Mouse (Mus musculus) heart, postnatal 10 days (tissue): ENCODE results near the gene Slc44a1. TPM values are rescaled to one million over a fixed set of nuclear protein-coding genes. Genes with fewer than 3 reads are reported as not detected.

Experiments
- DNase-seq, 2 experiments: peaks; one replicate each; pipeline ENCODE4 v3.0.0; 2021
- intact Hi-C: fragments of 180-260 bp; cut with DNase I; formaldehyde crosslinking; loops from one replicate; pipeline ENCODE4 v1.15.1; 2025
- total RNA-seq, 2 experiments: library from RNA; stranded (reverse); gene quantifications; 2 replicates each; pipeline ENCODE4 v1.2.3; 2021

Slc44a1 gene
- total RNA-seq, 2 experiments from 2014 or later: 51.4 to 53.0 TPM

- no peak for DNase-seq
- intact Hi-C loops: no loop called here
Observed at GRCm38 (mm10) chr4:53427120-53427519, 13.1 kb upstream of the Slc44a1 start.

DNA sequence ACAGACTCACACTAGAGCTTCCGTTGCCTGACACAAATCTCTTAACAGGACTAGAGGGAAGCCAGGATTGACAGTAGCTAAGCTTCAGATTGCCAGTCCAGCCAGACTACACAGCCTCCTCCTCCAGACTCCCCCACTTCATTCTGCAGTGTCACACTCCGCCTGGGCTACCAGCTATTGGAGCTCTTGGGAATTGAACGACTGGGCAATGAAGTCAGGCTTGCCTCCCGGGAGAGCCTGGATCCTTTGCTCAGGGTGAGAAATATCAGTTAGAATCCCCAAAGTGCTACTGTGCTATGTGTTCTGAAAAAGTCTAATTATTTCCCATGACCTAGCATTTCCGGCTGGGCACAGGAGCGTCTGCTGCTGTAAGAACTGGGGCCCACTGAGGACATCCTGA, 9.7 kb upstream of the Slc44a1 start:
- intact Hi-C loops: no loop called here
- DNase-seq: peak in 1 of 2 experiments; percentile 34

GRCm38 (mm10) chr4:53431585-53432234, 8.5 kb upstream of the Slc44a1 start:
- intact Hi-C loops: no loop called here
- peak; percentile 44 to 46 for DNase-seq

DNA sequence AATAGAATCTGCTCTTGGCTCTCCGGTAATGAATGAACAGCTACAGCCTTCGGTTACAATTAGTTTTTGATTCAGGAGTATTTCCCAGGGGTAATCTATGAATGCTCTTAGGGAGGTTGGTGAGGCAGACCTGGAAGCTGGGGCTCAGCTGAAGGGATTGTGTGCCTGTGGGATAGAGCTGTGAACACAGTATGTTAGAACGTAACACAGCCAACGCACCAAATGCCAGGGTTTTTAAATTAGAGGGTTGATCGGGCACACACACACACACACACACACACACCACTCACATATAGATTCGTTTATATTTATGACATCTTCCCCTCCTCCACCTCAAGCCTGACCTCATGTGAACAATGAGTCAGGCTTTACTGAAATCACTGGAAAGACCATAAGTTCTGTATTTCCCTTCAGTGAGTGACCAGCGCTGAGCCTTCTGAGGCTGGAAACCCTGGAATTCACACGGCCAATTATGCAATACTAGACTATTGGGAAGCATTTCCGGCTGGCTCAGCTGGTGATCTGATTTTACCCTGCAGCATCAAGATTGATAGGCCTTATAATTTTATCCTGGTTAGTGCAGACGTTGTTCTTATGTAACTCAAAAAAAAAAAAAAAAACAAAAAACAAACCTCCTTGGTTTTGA, 3.0 kb upstream of the Slc44a1 start:
- intact Hi-C loops: loop anchor here (2.0 kb wide), 1 partner anchor 24 kb away; no protein-coding TSS in a partner anchor
- peak in 1 of 2 experiments; percentile 37 for DNase-seq

GRCm38 (mm10) chr4:53438386-53438785, 1.8 kb upstream of the Slc44a1 start:
- DNase-seq: no peak
- intact Hi-C loops: no loop called here

GRCm38 (mm10) chr4:53438836-53439480, 1.3 kb upstream of the Slc44a1 start:
- DNase-seq: no peak
- intact Hi-C loops: no loop called here

DNA sequence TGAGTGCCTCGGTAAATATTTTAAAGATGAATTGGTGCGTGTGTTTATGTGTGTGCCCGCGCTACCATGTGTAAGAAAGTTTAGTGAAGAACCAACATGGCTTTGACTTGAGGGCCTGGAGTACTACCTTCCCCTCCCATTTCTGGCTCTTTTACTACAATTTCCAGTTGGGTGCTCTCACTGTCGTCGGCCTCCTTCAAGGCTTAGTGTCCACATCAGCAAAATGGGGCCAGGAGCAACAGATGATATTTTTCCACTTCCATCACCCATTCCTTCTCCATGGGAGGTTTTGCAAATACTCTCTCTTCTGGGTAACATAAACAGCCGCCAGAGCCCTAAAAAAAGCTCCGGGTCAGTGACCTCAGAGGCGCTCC, 590 bp upstream of the Slc44a1 start:
- DNase-seq: no peak
- intact Hi-C loops: loop anchor here (5.0 kb wide), 2 partner anchors 103 to 153 kb away; no protein-coding TSS in a partner anchor

GRCm38 (mm10) chr4:53440816-53441571, 781 bp downstream of the Slc44a1 start:
- intact Hi-C loops: loop anchor here (5.0 kb wide), 2 partner anchors 101 to 151 kb away; no protein-coding TSS in a partner anchor
- peak in 1 of 2 experiments; percentile 49 for DNase-seq

GRCm38 (mm10) chr4:53441683-53442082, 1.5 kb downstream of the Slc44a1 start:
- intact Hi-C loops: loop anchor here (5.0 kb wide), 2 partner anchors 101 to 151 kb away; no protein-coding TSS in a partner anchor
- no peak for DNase-seq

DNA sequence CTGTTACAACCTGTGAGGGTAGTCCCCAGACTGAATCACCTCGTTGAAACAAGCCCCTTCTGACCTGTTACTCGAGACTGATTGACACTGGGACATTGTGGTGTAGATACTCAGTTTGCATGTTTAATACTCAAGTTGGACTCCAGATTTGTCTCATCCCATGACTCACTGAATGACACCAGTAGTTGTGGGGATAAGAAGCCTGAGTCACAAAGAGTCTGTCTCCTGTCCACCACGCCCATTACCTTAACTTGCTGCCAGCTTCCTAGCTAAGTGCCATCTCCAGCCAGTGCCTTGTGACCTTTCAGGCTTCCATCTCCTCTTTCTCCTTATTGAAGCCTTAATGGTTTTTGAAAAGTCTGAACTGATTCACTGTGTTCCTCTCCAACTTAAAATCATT, 6.0 kb downstream of the Slc44a1 start:
- no peak for DNase-seq
- intact Hi-C loops: no loop called here

- intact Hi-C loops: no loop called here
- DNase-seq: no peak
Observed at GRCm38 (mm10) chr4:53447773-53448172, 7.6 kb downstream of the Slc44a1 start.

DNA sequence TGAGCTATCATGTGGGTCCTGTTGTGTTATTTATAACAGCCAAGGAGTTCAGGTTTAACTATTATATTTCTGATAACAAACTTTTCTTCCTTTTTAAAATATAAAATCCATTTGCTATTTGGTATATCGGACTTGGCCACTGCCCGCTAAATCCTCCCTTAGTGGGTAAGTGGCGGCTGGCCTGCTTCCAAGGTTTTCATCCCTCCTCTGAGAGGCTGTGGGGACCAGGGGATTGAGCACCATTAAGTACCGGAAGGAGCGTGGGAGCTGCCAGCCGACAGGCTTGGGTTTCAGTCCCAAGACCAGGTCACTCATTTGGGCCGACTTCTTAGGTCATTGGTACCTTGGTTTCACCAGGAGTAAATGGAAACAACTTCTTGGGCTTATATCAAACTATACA, 10.5 kb downstream of the Slc44a1 start:
- intact Hi-C loops: loop anchor here (5.0 kb wide), 1 partner anchor 68 kb away; no protein-coding TSS in a partner anchor
- no peak for DNase-seq

DNA sequence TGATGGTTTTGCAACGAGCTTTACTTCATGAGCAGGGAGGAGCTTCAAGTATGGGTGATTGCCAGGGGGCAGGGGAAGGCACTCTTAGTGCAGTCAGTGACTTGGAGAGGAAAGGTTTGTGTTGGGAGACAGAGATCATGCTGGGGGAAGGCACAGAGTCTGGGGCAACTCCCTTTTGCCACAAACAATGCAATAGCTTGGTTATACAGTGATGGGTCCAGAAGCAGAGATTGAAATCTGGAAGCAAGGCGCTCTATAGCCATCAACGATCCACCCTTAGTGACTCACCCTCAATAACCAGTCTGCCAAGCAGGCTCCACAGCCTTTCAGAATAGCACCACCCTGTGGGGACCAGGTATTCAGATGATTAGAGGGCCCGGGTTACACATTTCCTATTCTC, 11.7 kb downstream of the Slc44a1 start:
- peak; percentile 48 to 50 for DNase-seq
- intact Hi-C loops: loop anchor here (5.0 kb wide), 1 partner anchor 70 kb away; no protein-coding TSS in a partner anchor

GRCm38 (mm10) chr4:53452457-53452856, 12.2 kb downstream of the Slc44a1 start:
- no peak for DNase-seq
- intact Hi-C loops: loop anchor here (5.0 kb wide), 1 partner anchor 70 kb away; no protein-coding TSS in a partner anchor

DNA sequence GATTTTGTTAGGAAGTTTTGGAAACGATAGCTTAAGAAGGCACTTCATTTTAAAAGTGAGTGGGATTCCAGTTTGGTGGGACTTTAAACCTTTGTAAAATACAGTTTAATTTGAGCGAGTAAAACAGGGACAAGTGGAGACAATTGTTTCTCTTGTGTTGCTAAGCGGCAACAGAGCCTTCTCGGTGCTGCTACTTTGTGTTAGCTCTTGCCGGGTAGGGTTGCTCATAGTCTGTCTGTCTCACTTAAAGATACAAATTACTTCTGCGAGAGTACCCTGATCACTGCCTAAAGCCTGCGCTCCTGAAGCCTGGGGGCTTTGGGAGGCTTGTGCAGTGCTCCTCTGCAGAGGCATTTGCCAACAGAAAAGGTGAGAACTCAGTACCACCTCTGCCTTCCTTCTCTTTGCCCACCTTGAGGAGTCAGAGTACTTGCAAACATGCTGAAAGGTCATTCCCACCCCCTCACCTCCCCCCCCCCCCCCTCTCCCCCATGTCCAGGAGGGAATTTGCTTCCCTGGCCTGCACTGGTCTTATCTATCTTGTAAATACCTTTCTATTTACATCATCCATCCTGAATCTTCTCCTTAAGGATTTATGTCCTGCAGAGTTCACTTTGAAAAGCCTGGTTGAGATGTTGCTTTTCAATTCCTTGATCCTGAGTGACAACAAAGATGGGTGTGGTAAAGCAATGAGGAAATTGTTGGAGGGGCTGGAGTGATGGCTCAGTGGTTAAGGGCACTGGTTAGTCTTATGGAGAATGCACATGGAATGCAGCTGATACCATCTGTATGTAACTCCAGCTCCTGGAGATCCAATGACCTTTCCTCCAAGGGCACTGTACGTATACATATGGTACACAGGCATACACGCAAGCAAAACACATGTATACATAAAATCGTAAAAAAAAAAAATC, 13.0 kb downstream of the Slc44a1 start:
- DNase-seq: no peak
- intact Hi-C loops: loop anchor here (5.0 kb wide), 1 partner anchor 71 kb away; no protein-coding TSS in a partner anchor

DNA sequence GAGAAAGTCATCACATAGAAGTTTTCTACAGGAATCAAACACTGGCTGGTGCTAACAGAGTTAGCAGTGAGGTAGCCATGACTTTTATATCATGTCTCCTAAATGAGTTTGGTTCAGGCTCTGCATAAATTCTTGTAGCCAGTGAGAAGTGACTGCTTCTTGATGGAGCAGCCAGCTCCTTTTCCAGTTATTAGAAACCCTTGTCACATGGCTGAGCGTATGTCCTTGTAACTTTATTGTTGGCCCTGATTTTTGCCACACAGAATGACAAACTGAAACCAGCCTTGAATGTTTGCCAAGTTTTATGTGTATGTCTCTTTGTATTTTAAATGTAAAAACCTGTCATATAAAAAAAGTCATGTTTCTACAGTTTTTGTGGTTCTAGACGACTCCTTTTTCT, 15.7 kb downstream of the Slc44a1 start:
- DNase-seq: no peak
- intact Hi-C loops: no loop called here

DNA sequence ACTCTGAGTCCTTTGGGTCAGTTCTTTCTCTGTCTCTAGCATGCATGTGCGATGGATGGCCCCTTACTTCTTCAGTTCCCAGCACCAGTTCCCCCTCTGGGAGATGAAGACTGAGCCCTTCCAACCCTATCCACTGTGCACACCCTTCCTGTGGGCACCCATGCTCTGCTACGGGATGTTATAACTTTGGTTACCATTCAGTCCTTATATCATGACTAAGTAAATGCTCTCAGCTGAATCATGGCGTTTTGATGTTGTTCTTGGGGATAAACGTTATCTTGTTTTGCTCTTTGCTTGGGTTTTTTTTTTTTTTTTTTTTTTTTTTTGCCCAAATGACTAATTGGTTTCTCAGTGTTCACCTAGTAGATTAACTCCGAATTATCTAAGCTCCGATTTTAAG, 16.4 kb downstream of the Slc44a1 start:
- intact Hi-C loops: no loop called here
- no peak for DNase-seq

- DNase-seq: no peak
- intact Hi-C loops: no loop called here
Observed at GRCm38 (mm10) chr4:53458503-53458902, 18.3 kb downstream of the Slc44a1 start.

GRCm38 (mm10) chr4:53459697-53460096, 19.5 kb downstream of the Slc44a1 start:
- DNase-seq: no peak
- intact Hi-C loops: no loop called here

- intact Hi-C loops: no loop called here
- no peak for DNase-seq
Observed at GRCm38 (mm10) chr4:53461026-53461425, 20.8 kb downstream of the Slc44a1 start.
